Mouse (Mus musculus): ENCODE results near the gene C1qtnf2.

GRCm38 (mm10) chr11:43479376-43479775 lies 5.3 kb downstream of the C1qtnf2 start:
- TF ChIP-seq ZC3H11A (IDR thresholded peaks at IDR 0.05; ENCODE audit: borderline replicate concordance, low read depth, low read length) (no peak), MAFK (IDR thresholded peaks at IDR 0.05; ENCODE audit: insufficient read depth, low read depth, low read length) (no peak), HCFC1 (IDR thresholded peaks at IDR 0.05; ENCODE audit: borderline replicate concordance, insufficient read depth, low read length) (no peak), CHD2 (IDR thresholded peaks at IDR 0.05; ENCODE audit: low read depth, low read length) (no peak), ZNF384 (IDR thresholded peaks at IDR 0.05; ENCODE audit: low read depth, low read length) (no peak)

All from ES-E14 (cell line).